Mouse (Mus musculus) yolk sac, embryonic 10.5 days (tissue): ENCODE data around the gene Lekr1.

Source experiments
- DNase-seq: peaks from one replicate; pipeline ENCODE4 v3.0.0-alpha.2; 2017; ENCODE audit warnings: low spot score

Gene Lekr1

GRCm38 (mm10) chr3:65656902-65657660 is 8.9 kb upstream of the Lekr1 start:
- DNase-seq, result no peak

- DNase-seq, result no peak
Measured at GRCm38 (mm10) chr3:65658081-65658612, 7.9 kb upstream of the Lekr1 start.

- DNase-seq, result peak; percentile 90
Measured at GRCm38 (mm10) chr3:65658721-65659619, 7.1 kb upstream of the Lekr1 start.

GRCm38 (mm10) chr3:65659620-65659932 is 6.5 kb upstream of the Lekr1 start:
- no peak for DNase-seq

GRCm38 (mm10) chr3:65660336-65660735 is 5.7 kb upstream of the Lekr1 start:
- DNase-seq, result peak; percentile 20

GRCm38 (mm10) chr3:65661731-65662130 is 4.3 kb upstream of the Lekr1 start:
- DNase-seq, result no peak

- DNase-seq, result no peak
Measured at GRCm38 (mm10) chr3:65663176-65663575, 2.9 kb upstream of the Lekr1 start.

- no peak for DNase-seq
Measured at GRCm38 (mm10) chr3:65670216-65670615, 4.2 kb downstream of the Lekr1 start.

GRCm38 (mm10) chr3:65673725-65674124 is 7.7 kb downstream of the Lekr1 start:
- DNase-seq, result peak; percentile 52

GRCm38 (mm10) chr3:65680612-65681011 is 14.6 kb downstream of the Lekr1 start:
- no peak for DNase-seq

GRCm38 (mm10) chr3:65689705-65690104 is 23.7 kb downstream of the Lekr1 start:
- no peak for DNase-seq

GRCm38 (mm10) chr3:65690850-65691249 is 24.8 kb downstream of the Lekr1 start:
- no peak for DNase-seq

- no peak for DNase-seq
Measured at GRCm38 (mm10) chr3:65699704-65700103, 33.7 kb downstream of the Lekr1 start.

GRCm38 (mm10) chr3:65714372-65714771 is 48.3 kb downstream of the Lekr1 start:
- DNase-seq, result no peak

GRCm38 (mm10) chr3:65717406-65717805 is 51.4 kb downstream of the Lekr1 start:
- DNase-seq, result no peak

- peak; percentile 22 for DNase-seq
Measured at GRCm38 (mm10) chr3:65722897-65723296, 56.9 kb downstream of the Lekr1 start.

GRCm38 (mm10) chr3:65723664-65724063 is 57.6 kb downstream of the Lekr1 start:
- DNase-seq, result no peak

GRCm38 (mm10) chr3:65737816-65738215 is 71.8 kb downstream of the Lekr1 start:
- DNase-seq, result no peak

- no peak for DNase-seq
Measured at GRCm38 (mm10) chr3:65744936-65745335, 78.9 kb downstream of the Lekr1 start.

- no peak for DNase-seq
Measured at GRCm38 (mm10) chr3:65764511-65765508, 98.8 kb downstream of the Lekr1 start.

- no peak for DNase-seq
Measured at GRCm38 (mm10) chr3:65766387-65766786, 100.4 kb downstream of the Lekr1 start.
